Mouse (Mus musculus) neural tube, embryonic 15.5 days (tissue): Measurements from ENCODE around the gene Acsbg2. TPM values are rescaled to one million over a fixed set of nuclear protein-coding genes. Genes with fewer than 3 reads are reported as not detected.
"Not testable (repeated sequence)": the region's sequence is repeated elsewhere in the genome, so short reads cannot be mapped to it uniquely, and the experiment has no call there.

ENCODE experiments used
- ATAC-seq: fragments of 200-750 bp; cut with Nextera tagmentation; 2 replicates; pipeline ENCODE4 v1.8.0; 2017; ENCODE audit warnings: mild to moderate bottlenecking, moderate TSS enrichment, moderate library complexity; ENCODE audit not compliant: low FRiP score
- H3K27ac ChIP-seq: fragments of 300-500 bp; sonication (generic); replicated peaks from 2 replicates; pipeline ENCODE4 v1.5.1; 2015; ENCODE audit warnings: mild to moderate bottlenecking, inconsistent platforms
- H3K27me3 ChIP-seq: fragments of 300-500 bp; sonication (generic); replicated peaks from 2 replicates; pipeline ENCODE4 v1.6.1; 2015; ENCODE audit warnings: inconsistent platforms
- H3K36me3 ChIP-seq: fragments of 300-500 bp; sonication (generic); 2 replicates; pipeline ENCODE4 v1.6.1; 2015; ENCODE audit warnings: inconsistent platforms
- H3K4me1 ChIP-seq: fragments of 300-500 bp; sonication (generic); 2 replicates; pipeline ENCODE4 v1.6.1; 2015; ENCODE audit warnings: inconsistent platforms
- H3K4me2 ChIP-seq: fragments of 300-500 bp; sonication (generic); 2 replicates; pipeline ENCODE4 v1.6.1; 2015; ENCODE audit warnings: inconsistent platforms, mild to moderate bottlenecking, moderate library complexity
- H3K4me3 ChIP-seq: fragments of 300-500 bp; sonication (generic); replicated peaks from 2 replicates; pipeline ENCODE4 v1.5.1; 2015; ENCODE audit warnings: mild to moderate bottlenecking, inconsistent platforms
- H3K9ac ChIP-seq: fragments of 300-500 bp; sonication (generic); replicated peaks from 2 replicates; pipeline ENCODE4 v1.6.1; 2015; ENCODE audit warnings: mild to moderate bottlenecking, inconsistent platforms
- H3K9me3 ChIP-seq: fragments of 300-500 bp; sonication (generic); replicated peaks from 2 replicates; pipeline ENCODE4 v1.6.1; 2016; ENCODE audit warnings: inconsistent platforms
- WGBS: fragments of 180-500 bp; shearing (Covaris S2); methylation state at CpG from one replicate; pipeline ENCODE4 v1.1.7; 2015; ENCODE audit warnings: mixed read lengths; 5-methylcytosine and 5-hydroxymethylcytosine counted together
- polyA plus RNA-seq: library from polyadenylated mRNA; unstranded; fragments of >200 nt; fragmentation: Nextera tagmentation; extraction: Ambion mirVana; gene quantifications from 2 replicates; pipeline ENCODE4 v1.2.1, GENCODE M21; 2015

Acsbg2 gene
- not detected in 2 replicates for polyA plus RNA-seq

GRCm38 (mm10) chr17:56874237-56874636 lies at the start of gene Acsbg2:
Acsbg2 (minus strand) TSS chr17:56874447.
- no peak within 1 kb of the TSS for H3K4me2 ChIP-seq
- H3K36me3 ChIP-seq: no peaks in the 10 kb centered on the region
- WGBS: 95% methylated on average over 2 of the region's 2 CpGs
- no peaks in the 10 kb centered on the region for H3K4me1 ChIP-seq
- H3K27ac ChIP-seq: no peak within 1 kb of the TSS
- H3K4me3 ChIP-seq: no peak within 1 kb of the TSS
- H3K9ac ChIP-seq: no peak within 1 kb of the TSS
- H3K9me3 ChIP-seq: no peaks in the 10 kb centered on the region
- ATAC-seq: no peak
- no peaks in the 10 kb centered on the region for H3K27me3 ChIP-seq

GRCm38 (mm10) chr17:56919725-56920124 lies 45.5 kb upstream of the Acsbg2 start:
- WGBS: 93% methylated on average over 3 of the region's 3 CpGs
- Histone ChIP-seq H3K4me2 (no peak overlapping the region), H3K9me3 (no peaks in the 10 kb centered on the region), H3K36me3 (peaks cover 54% of the 10 kb centered on the region), H3K4me1 (no peaks in the 10 kb centered on the region), H3K4me3 (no peak overlapping the region), H3K9ac (no peak overlapping the region), H3K27ac (no peak overlapping the region), H3K27me3 (no peaks in the 10 kb centered on the region)
- ATAC-seq: peak; percentile 28; the same call in 1 of the 2 replicates

- H3K4me2 ChIP-seq: no peak overlapping the region
- no peaks in the 10 kb centered on the region for H3K9me3 ChIP-seq
- H3K4me3 ChIP-seq: no peak overlapping the region
- H3K36me3 ChIP-seq: peaks cover 56% of the 10 kb centered on the region
- 95% methylated on average over 2 of the region's 2 CpGs for WGBS
- no peaks in the 10 kb centered on the region for H3K27me3 ChIP-seq
- no peak overlapping the region for H3K27ac ChIP-seq
- no peaks in the 10 kb centered on the region for H3K4me1 ChIP-seq
- no peak for ATAC-seq
- H3K9ac ChIP-seq: no peak overlapping the region
Measured at GRCm38 (mm10) chr17:56917166-56917565, 42.9 kb upstream of the Acsbg2 start.

DNA sequence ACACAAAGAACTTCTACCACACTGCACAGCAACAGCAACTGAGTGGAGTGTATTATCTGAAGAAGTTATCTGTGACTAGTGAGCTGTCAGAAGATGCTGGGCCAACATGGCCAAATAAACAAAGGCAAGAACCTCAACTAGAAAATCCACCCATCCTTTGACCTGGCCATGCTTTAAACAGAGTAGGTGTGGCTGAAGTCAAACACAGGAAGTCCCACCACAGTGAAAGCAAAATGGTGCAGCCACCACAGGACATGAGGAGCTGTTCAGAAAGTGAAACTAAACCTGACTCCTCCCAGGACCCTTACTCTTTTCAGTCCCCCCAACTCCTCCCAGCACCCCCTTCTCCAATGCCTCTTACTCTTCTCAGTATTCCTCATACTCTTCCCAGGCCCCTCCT lies 39.2 kb upstream of the Acsbg2 start:
- Histone ChIP-seq H3K27me3 (no peaks in the 10 kb centered on the region), H3K9me3 (no peaks in the 10 kb centered on the region), H3K4me2 (no peak overlapping the region), H3K36me3 (peaks cover 62% of the 10 kb centered on the region), H3K27ac (no peak overlapping the region), H3K4me3 (no peak overlapping the region), H3K4me1 (no peaks in the 10 kb centered on the region), H3K9ac (no peak overlapping the region)
- no peak for ATAC-seq

GRCm38 (mm10) chr17:56913023-56913422 lies 38.8 kb upstream of the Acsbg2 start:
- no peaks in the 10 kb centered on the region for H3K9me3 ChIP-seq
- no peaks in the 10 kb centered on the region for H3K27me3 ChIP-seq
- no peak overlapping the region for H3K4me2 ChIP-seq
- H3K27ac ChIP-seq: no peak overlapping the region
- peaks cover 62% of the 10 kb centered on the region for H3K36me3 ChIP-seq
- H3K4me3 ChIP-seq: no peak overlapping the region
- H3K4me1 ChIP-seq: no peaks in the 10 kb centered on the region
- no peak overlapping the region for H3K9ac ChIP-seq
- no peak for ATAC-seq
- 96% methylated on average over 3 of the region's 3 CpGs for WGBS

- H3K27me3 ChIP-seq, H3K9ac ChIP-seq, H3K4me2 ChIP-seq, H3K4me3 ChIP-seq, H3K27ac ChIP-seq, H3K9me3 ChIP-seq, ATAC-seq, H3K4me1 ChIP-seq: not testable (repeated sequence)
- WGBS: 93% methylated on average over 2 of the region's 2 CpGs
- H3K36me3 ChIP-seq: peaks cover 58% of the 10 kb centered on the region
Measured at GRCm38 (mm10) chr17:56909764-56910163, 35.5 kb upstream of the Acsbg2 start.

GRCm38 (mm10) chr17:56907887-56908286 lies 33.6 kb upstream of the Acsbg2 start:
- Histone ChIP-seq H3K27me3 (no peaks in the 10 kb centered on the region), H3K4me1 (no peaks in the 10 kb centered on the region), H3K4me3 (no peak overlapping the region), H3K27ac (no peak overlapping the region), H3K36me3 (peaks cover 60% of the 10 kb centered on the region), H3K9ac (no peak overlapping the region), H3K9me3 (no peaks in the 10 kb centered on the region), H3K4me2 (no peak overlapping the region)
- WGBS: 80% methylated on average over 9 of the region's 9 CpGs
- no peak for ATAC-seq

- Histone ChIP-seq H3K4me1 (no peaks in the 10 kb centered on the region), H3K36me3 (peaks cover 63% of the 10 kb centered on the region), H3K4me2 (no peak overlapping the region), H3K4me3 (no peak overlapping the region), H3K27me3 (no peaks in the 10 kb centered on the region), H3K9me3 (no peaks in the 10 kb centered on the region), H3K9ac (no peak overlapping the region), H3K27ac (no peak overlapping the region)
- 95% methylated on average over 5 of the region's 5 CpGs for WGBS
- ATAC-seq: no peak
Measured at GRCm38 (mm10) chr17:56907096-56907495, 32.8 kb upstream of the Acsbg2 start.

DNA sequence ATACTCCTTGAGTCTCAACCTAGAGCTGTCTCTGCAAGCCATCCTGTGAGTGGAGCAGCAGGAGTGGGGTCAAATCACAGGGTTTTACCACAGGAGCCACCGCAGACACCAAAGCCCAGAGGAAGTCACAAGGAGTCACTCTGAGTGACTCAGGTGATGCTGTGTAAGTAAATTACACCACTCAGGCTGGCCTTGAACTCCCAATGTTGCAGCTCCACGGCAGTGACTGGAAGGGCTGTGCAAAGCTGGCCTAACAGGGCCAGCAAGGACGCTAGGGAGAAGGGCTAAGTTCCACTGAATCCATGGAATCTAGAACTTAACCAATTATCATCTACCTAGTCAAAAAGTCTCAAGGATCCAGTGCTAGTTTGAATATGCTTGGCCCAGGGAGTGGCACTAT lies 31.9 kb upstream of the Acsbg2 start:
- ATAC-seq: no peak
- 93% methylated on average over 3 of the region's 3 CpGs for WGBS

GRCm38 (mm10) chr17:56902698-56903097 lies 28.5 kb upstream of the Acsbg2 start:
- peaks cover 72% of the 10 kb centered on the region for H3K36me3 ChIP-seq

More for the DNA sequence above, 31.9 kb upstream of the Acsbg2 start:
- H3K9ac ChIP-seq: no peak overlapping the region
- no peak overlapping the region for H3K4me2 ChIP-seq
- no peaks in the 10 kb centered on the region for H3K9me3 ChIP-seq
- H3K4me3 ChIP-seq: no peak overlapping the region
- no peaks in the 10 kb centered on the region for H3K27me3 ChIP-seq
- peaks cover 62% of the 10 kb centered on the region for H3K36me3 ChIP-seq
- no peaks in the 10 kb centered on the region for H3K4me1 ChIP-seq
- no peak overlapping the region for H3K27ac ChIP-seq

GRCm38 (mm10) chr17:56897630-56898195 lies 23.5 kb upstream of the Acsbg2 start:
- peak overlapping the region; percentile 45 for H3K27ac ChIP-seq
- H3K4me2 ChIP-seq: no peak overlapping the region
- peaks cover 81% of the 10 kb centered on the region for H3K36me3 ChIP-seq
- WGBS: 76% methylated on average over 7 of the region's 7 CpGs
- no peaks in the 10 kb centered on the region for H3K27me3 ChIP-seq
- peaks cover 27% of the 10 kb centered on the region for H3K4me1 ChIP-seq
- H3K4me3 ChIP-seq: no peak overlapping the region
- H3K9ac ChIP-seq: no peak overlapping the region
- no peaks in the 10 kb centered on the region for H3K9me3 ChIP-seq
- ATAC-seq: peak; percentile 61; the same call in 1 of the 2 replicates

More at GRCm38 (mm10) chr17:56902698-56903097, 28.5 kb upstream of the Acsbg2 start:
- H3K27me3 ChIP-seq: no peaks in the 10 kb centered on the region
- no peak for ATAC-seq
- no peak overlapping the region for H3K4me3 ChIP-seq
- H3K4me1 ChIP-seq: peaks cover 3% of the 10 kb centered on the region; the same call in 1 of the 2 replicates
- H3K9ac ChIP-seq: no peak overlapping the region
- no peaks in the 10 kb centered on the region for H3K9me3 ChIP-seq
- no peak overlapping the region for H3K27ac ChIP-seq
- 85% methylated on average over 5 of the region's 5 CpGs for whole genome bisulfite sequencing
- no peak overlapping the region for H3K4me2 ChIP-seq

DNA sequence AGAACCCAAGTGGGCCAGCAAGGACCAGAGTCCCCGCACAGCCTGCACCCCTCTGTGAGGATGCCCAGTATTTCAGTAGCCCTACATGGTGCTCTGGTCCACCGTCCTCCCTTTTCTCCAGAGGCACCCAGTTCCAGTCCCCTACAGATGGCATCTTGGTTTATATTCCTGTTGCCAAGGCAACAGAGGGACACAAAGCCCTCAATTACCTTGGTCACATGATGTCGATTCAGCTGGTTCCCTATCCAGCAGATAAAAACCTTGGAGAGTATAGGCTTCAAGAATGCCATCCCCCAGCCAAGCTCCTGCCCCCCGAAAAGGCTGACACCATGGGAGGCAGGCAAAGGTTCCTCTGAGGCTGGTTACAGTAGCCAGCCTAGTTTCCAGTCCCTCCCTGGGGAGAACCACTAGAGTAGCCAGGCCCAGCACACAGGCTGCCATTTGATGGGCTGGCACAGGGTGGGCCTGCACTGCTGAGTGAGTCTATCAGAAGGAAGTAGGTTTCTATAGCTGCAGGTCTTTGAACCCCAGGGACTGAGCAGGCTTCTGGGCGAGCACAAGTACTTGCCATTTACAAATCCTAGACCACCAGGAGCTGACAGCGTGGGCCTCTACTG lies 22.4 kb upstream of the Acsbg2 start:
- H3K4me3 ChIP-seq: no peak overlapping the region
- peaks cover 82% of the 10 kb centered on the region for H3K36me3 ChIP-seq
- H3K4me1 ChIP-seq: peaks cover 27% of the 10 kb centered on the region
- no peak overlapping the region for H3K9ac ChIP-seq
- peak; percentile 28 for ATAC-seq
- WGBS: 50% methylated on average over 6 of the region's 6 CpGs
- H3K4me2 ChIP-seq: no peak overlapping the region
- peak overlapping the region; percentile 45 for H3K27ac ChIP-seq
- no peaks in the 10 kb centered on the region for H3K9me3 ChIP-seq
- no peaks in the 10 kb centered on the region for H3K27me3 ChIP-seq
